Mouse (Mus musculus) MEL (cell line): ENCODE results near the gene Tsg101. TPM values are rescaled to one million over a fixed set of nuclear protein-coding genes. Genes with fewer than 3 reads are reported as not detected.

Source experiments
- DNase-seq: peaks from one replicate; pipeline ENCODE4 v3.0.0; 2011; ENCODE audit warnings: low read depth, low spot score
- H3K27ac ChIP-seq: 2 replicates; pipeline ENCODE4 v1.5.1; 2012; ENCODE audit warnings: low read depth, mild to moderate bottlenecking, control low read depth, low read length, moderate library complexity; ENCODE audit not compliant: control insufficient read depth
- H3K27me3 ChIP-seq, 2 experiments: fragments of 150-350 bp in 1 of 2; sonication (generic) in 1 of 2; 2 replicates each; pipeline ENCODE4 v1.6.1; 2012; ENCODE audit warnings: low read length in 2 of 2, mild to moderate bottlenecking in 2 of 2, improper control_type of control experiment in 1 of 2, moderate library complexity in 1 of 2; ENCODE audit not compliant: insufficient read depth in 2 of 2, control insufficient read depth in 1 of 2
- H3K36me3 ChIP-seq, 2 experiments: 2 replicates each; pipeline ENCODE4 v1.6.1; 2012 to 2014; ENCODE audit warnings: low read length in 2 of 2, improper control_type of control experiment in 1 of 2, inconsistent platforms in 1 of 2, mild to moderate bottlenecking in 1 of 2; ENCODE audit not compliant: insufficient read depth in 2 of 2, control insufficient read depth in 1 of 2
- H3K4me1 ChIP-seq, 2 experiments: fragments of 150-350 bp in 1 of 2; sonication (generic) in 1 of 2; 2 replicates each; pipeline ENCODE4 v1.6.1; 2012; ENCODE audit warnings: low read length in 2 of 2, improper control_type of control experiment in 1 of 2, mild to moderate bottlenecking in 1 of 2; ENCODE audit not compliant: insufficient read depth in 2 of 2, control insufficient read depth in 1 of 2
- H3K4me3 ChIP-seq, 2 experiments: fragments of 150-350 bp in 1 of 2; sonication (generic) in 1 of 2; 2 replicates each; pipeline ENCODE4 v1.5.1; 2012; ENCODE audit warnings: low read depth in 2 of 2, low read length in 2 of 2, mild to moderate bottlenecking in 2 of 2, moderate library complexity in 2 of 2, control low read depth in 1 of 2, improper control_type of control experiment in 1 of 2; ENCODE audit not compliant: control insufficient read depth in 1 of 2, insufficient read depth in 1 of 2
- H3K79me2 ChIP-seq: 2 replicates; pipeline ENCODE4 v1.6.1; 2012; ENCODE audit warnings: mild to moderate bottlenecking, low read length, moderate library complexity; ENCODE audit not compliant: control insufficient read depth, poor library complexity, insufficient read depth
- H3K9ac ChIP-seq: 2 replicates; pipeline ENCODE4 v1.6.1; 2012; ENCODE audit warnings: low read depth, mild to moderate bottlenecking, control low read depth, low read length, moderate library complexity; ENCODE audit not compliant: control insufficient read depth, poor library complexity, severe bottlenecking
- H3K9me3 ChIP-seq: fragments of 150-350 bp; sonication (generic); replicated peaks from 2 replicates; pipeline ENCODE4 v1.6.1; 2012; ENCODE audit warnings: mild to moderate bottlenecking, low read length, improper control_type of control experiment, moderate library complexity; ENCODE audit not compliant: insufficient read depth
- CHD1 ChIP-seq: IDR thresholded peaks from 2 replicates; pipeline ENCODE4 v1.6.1; 2012; ENCODE audit warnings: low read depth, mild to moderate bottlenecking, inconsistent platforms, low read length, improper control_type of control experiment
- CTCF ChIP-seq, 3 experiments: IDR thresholded peaks in 2 of 3; conservative IDR thresholded peaks in 1 of 3; 2 replicates each; pipeline ENCODE4 v1.5.1; 2011 to 2012; ENCODE audit warnings: low read length in 3 of 3, low read depth in 2 of 3, mild to moderate bottlenecking in 2 of 3, improper control_type of control experiment in 1 of 3, inconsistent platforms in 1 of 3, mixed read lengths in 1 of 3, moderate library complexity in 1 of 3; ENCODE audit not compliant: control insufficient read depth in 1 of 3, insufficient read depth in 1 of 3, poor library complexity in 1 of 3, severe bottlenecking in 1 of 3
- ELF1 ChIP-seq: IDR thresholded peaks from 2 replicates; pipeline ENCODE4 v1.6.1; 2014; ENCODE audit warnings: low read depth, mild to moderate bottlenecking, inconsistent platforms, low read length, improper control_type of control experiment, moderate library complexity
- ETS1 ChIP-seq: IDR thresholded peaks from 2 replicates; pipeline ENCODE4 v1.6.1; 2012; ENCODE audit warnings: low read depth, mild to moderate bottlenecking, inconsistent platforms, low read length, improper control_type of control experiment, moderate library complexity
- GABPA ChIP-seq: IDR thresholded peaks from 2 replicates; pipeline ENCODE4 v1.6.1; 2012; ENCODE audit warnings: low read depth, mild to moderate bottlenecking, inconsistent platforms, low read length, improper control_type of control experiment, moderate library complexity
- MYC ChIP-seq: IDR thresholded peaks from 2 replicates; pipeline ENCODE4 v1.6.1; 2011; ENCODE audit warnings: low read depth, mild to moderate bottlenecking, low read length, improper control_type of control experiment, moderate library complexity
- POLR2A ChIP-seq, 2 experiments: IDR thresholded peaks; 2 replicates each; pipeline ENCODE4 v1.6.1; 2011 to 2012; ENCODE audit warnings: low read length in 2 of 2, mild to moderate bottlenecking in 2 of 2, control low read depth in 1 of 2, improper control_type of control experiment in 1 of 2, low read depth in 1 of 2, moderate library complexity in 1 of 2; ENCODE audit not compliant: control insufficient read depth in 1 of 2, insufficient read depth in 1 of 2, poor library complexity in 1 of 2
- POLR2AphosphoS5 ChIP-seq: IDR thresholded peaks from 2 replicates; pipeline ENCODE4 v1.6.1; 2012; ENCODE audit warnings: low read depth, borderline replicate concordance, mild to moderate bottlenecking, inconsistent platforms, low read length, moderate library complexity, mixed read lengths
- TAL1 ChIP-seq: IDR thresholded peaks from 2 replicates; pipeline ENCODE4 v1.6.1; 2012; ENCODE audit warnings: mild to moderate bottlenecking, inconsistent platforms, low read length, moderate library complexity, mixed read lengths
- USF2 ChIP-seq, 2 experiments: IDR thresholded peaks; 2 replicates each; pipeline ENCODE4 v1.6.1; 2011 to 2012; ENCODE audit warnings: improper control_type of control experiment in 2 of 2, low read length in 2 of 2, borderline replicate concordance in 1 of 2, inconsistent platforms in 1 of 2, low read depth in 1 of 2, mild to moderate bottlenecking in 1 of 2; ENCODE audit not compliant: insufficient read depth in 1 of 2
- ZC3H11A ChIP-seq: IDR thresholded peaks from 2 replicates; pipeline ENCODE4 v1.6.1; 2012; ENCODE audit warnings: low read depth, mild to moderate bottlenecking, inconsistent platforms, low read length, improper control_type of control experiment
- ZMIZ1 ChIP-seq: IDR thresholded peaks from 2 replicates; pipeline ENCODE4 v1.6.1; 2012; ENCODE audit warnings: low read depth, mild to moderate bottlenecking, inconsistent platforms, low read length, improper control_type of control experiment, moderate library complexity
- polyA plus RNA-seq, 2 experiments: library from polyadenylated mRNA; stranded (reverse) in 1 of 2; unstranded in 1 of 2; fragments of >175 nt in 1 of 2; fragments of >200 nt in 1 of 2; gene quantifications; 2 replicates each; pipeline versions ENCODE4 v1.2.1 to v1.2.4; 2012; ENCODE audit warnings: low replicate concordance in 2 of 2, low read depth in 1 of 2; ENCODE audit not compliant: insufficient read length in 2 of 2, insufficient read depth in 1 of 2, missing spikeins in 1 of 2
- total RNA-seq: library from RNA; depleted of rRNA; stranded (reverse); fragments of 300-350 nt; gene quantifications from 2 replicates; pipeline ENCODE4 v1.2.3, GENCODE M21; 2012

Tsg101 gene
- total and polyA plus RNA-seq, 3 experiments: 25.3 to 88.9 TPM; not detected in 1

GRCm38 (mm10) chr7:46852666-46853065 is 67.1 kb downstream of the Tsg101 start:
- TF ChIP-seq USF2 (IDR thresholded peaks at IDR 0.05; ENCODE audit: borderline replicate concordance in 1 of 2, insufficient read depth in 1 of 2, low read depth in 1 of 2, low read length in 2 of 2) (no peak), CHD1 (0 out of 2 replicates have a peak, but pooled peaks have one; percentile 10), POLR2A (IDR thresholded peaks at IDR 0.05; ENCODE audit: control insufficient read depth in 1 of 2, insufficient read depth in 1 of 2, low read depth in 1 of 2, low read length in 2 of 2, poor library complexity in 1 of 2) (0 out of 4 replicates have a peak, but pooled peaks of 1 of the 2 experiments have one; percentile 13)
- H3K36me3 ChIP-seq: peaks cover 11 to 41% of the 10 kb centered on the region in 2 experiments
- no peak for DNase-seq
- H3K4me1 ChIP-seq: peaks cover 0 to 5% of the 10 kb centered on the region in 2 experiments; a peak in 3 of 4 replicates
- no peaks in the 10 kb centered on the region for H3K9me3 ChIP-seq
- no peak overlapping the region for H3K4me3 ChIP-seq
- H3K9ac ChIP-seq: no peak overlapping the region
- H3K79me2 ChIP-seq: peaks cover 9% of the 10 kb centered on the region
- H3K27me3 ChIP-seq: no peaks in the 10 kb centered on the region
- no peak overlapping the region for H3K27ac ChIP-seq

GRCm38 (mm10) chr7:46851026-46851425 is 68.7 kb downstream of the Tsg101 start:
- TF ChIP-seq ELF1 (no peak), ZC3H11A (no peak), MYC (peak; percentile 30; the same call in 1 of the 2 replicates), ETS1 (no peak), ZMIZ1 (no peak), CTCF (IDR thresholded peaks at IDR 0.05 in 2 of 3, conservative IDR thresholded peaks at IDR 0.05 in 1 of 3; ENCODE audit: control insufficient read depth in 1 of 3, insufficient read depth in 1 of 3, low read depth in 2 of 3, low read length in 3 of 3, poor library complexity in 1 of 3, severe bottlenecking in 1 of 3) (peak; percentile 8 to 31 (median 24); a peak in 5 of 6 replicates)
- Histone ChIP-seq H3K9ac (no peak overlapping the region), H3K9me3 (no peaks in the 10 kb centered on the region), H3K27me3 (no peaks in the 10 kb centered on the region), H3K4me1 (peaks cover 0 to 11% of the 10 kb centered on the region in 2 experiments), H3K79me2 (peaks cover 26% of the 10 kb centered on the region), H3K4me3 (no peak overlapping the region), H3K27ac (no peak overlapping the region), H3K36me3 (peaks cover 17 to 45% of the 10 kb centered on the region in 2 experiments)
- DNase-seq: no peak

GRCm38 (mm10) chr7:46849287-46849686 is 70.5 kb downstream of the Tsg101 start:
- Histone ChIP-seq H3K9ac (no peak overlapping the region), H3K4me1 (peaks cover 0 to 11% of the 10 kb centered on the region in 2 experiments), H3K27ac (no peak overlapping the region), H3K36me3 (peaks cover 20 to 45% of the 10 kb centered on the region in 2 experiments), H3K27me3 (no peaks in the 10 kb centered on the region), H3K9me3 (no peaks in the 10 kb centered on the region), H3K79me2 (peaks cover 32% of the 10 kb centered on the region), H3K4me3 (no peak overlapping the region)
- DNase-seq: no peak
- TF ChIP-seq POLR2AphosphoS5: no peak
- TF ChIP-seq TAL1: no peak
- no peak for TF ChIP-seq USF2 (IDR thresholded peaks at IDR 0.05; ENCODE audit: borderline replicate concordance in 1 of 2, insufficient read depth in 1 of 2, low read depth in 1 of 2, low read length in 2 of 2)
- no peak for TF ChIP-seq ETS1
- TF ChIP-seq GABPA: no peak
